Mouse (Mus musculus): ENCODE data around the gene Lhx8. TPM values are rescaled to one million over a fixed set of nuclear protein-coding genes. Genes with fewer than 3 reads are reported as not detected.

Lhx8 gene
- total RNA-seq (2015; ENCODE audit: low replicate concordance) (not detected in 2 replicates), total RNA-seq (2017; ENCODE audit: low replicate concordance) (not detected in 2 replicates)

DNA sequence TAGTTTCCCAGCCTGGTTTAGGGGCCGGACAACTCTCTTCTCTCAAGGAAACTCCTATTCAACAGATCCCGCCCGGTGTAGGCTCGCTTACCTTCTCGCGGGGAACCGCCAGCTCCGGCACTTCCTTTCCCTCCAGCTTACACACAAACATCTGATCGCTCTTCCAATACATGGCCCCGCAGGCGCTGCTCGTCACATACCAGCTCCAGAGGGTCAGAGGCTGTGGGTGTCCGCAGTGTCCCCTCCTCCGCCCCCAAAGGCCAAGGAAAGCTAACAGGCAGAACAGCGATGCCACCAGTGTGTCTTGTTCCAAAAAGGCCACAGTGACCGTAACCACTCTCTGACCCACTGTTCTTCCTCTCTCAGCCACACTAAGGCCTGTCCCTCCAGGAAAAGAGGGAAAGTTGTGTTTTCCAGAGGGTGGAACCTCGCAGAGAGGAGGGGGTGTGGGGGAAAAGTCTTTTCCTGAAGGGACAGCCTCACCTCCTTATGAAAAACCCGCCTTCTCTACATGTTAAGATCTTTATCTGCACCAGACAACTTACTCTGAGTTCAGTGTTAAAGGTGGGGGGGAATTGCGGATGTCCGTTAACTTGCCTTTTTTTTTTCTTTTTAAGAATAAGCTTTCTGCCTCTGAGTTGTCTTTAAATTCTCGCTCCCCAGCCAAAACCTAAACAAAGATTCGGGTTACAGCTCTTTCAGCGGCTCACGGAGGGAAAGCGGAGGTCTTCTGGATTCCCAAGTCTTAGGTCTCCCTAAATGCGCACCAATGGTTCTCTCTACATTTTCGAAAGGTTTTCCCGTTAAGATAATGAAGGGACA, at the start of gene Lhx8:
Gene Lhx8 (minus strand): TSS at position 479 of the 822 bp plus-strand sequence.
- ATAC-seq (replicated peaks; ENCODE audit: low FRiP score, poor library complexity, severe bottlenecking): no peak

DNA sequence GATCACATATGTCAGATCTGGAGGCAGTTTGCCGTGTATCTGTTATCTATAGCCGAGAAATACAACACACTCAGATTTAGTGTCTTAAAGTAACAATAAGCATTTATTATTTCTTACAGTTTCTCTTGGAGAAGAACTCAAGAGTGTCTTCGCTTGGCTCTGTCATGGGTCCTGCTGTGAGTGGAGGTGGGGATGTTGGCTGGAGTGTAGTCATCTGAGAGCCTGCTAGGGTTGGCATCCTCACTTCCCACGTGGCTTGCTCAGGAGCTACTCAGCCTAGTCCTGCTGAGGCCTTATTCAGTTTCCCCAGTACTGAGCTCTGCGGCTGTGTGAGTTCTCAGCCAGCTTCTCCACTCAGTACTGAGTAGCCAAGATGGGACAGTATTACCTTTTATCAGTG, 43.1 kb upstream of the Lhx8 start:
- no peak for ATAC-seq (replicated peaks; ENCODE audit: low FRiP score, poor library complexity, severe bottlenecking)

DNA sequence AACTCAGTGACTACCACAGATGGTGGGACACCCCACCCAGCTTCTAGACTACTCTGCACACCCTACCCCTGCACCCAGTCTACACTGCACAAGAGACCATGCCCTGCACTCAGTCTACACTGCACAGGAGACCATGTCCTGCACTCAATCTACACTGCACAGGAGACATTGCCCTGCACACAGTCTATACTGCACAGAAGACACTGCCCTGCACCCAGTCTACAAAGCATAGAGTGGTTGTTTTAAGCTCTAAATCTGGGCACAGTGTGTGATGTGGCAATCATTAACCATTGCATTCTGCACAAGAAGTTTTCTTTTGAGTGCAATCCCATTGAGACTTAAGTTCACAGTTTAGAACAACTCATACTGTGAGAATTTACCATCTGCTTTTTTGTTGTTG, 42.2 kb upstream of the Lhx8 start:
- no peak for ATAC-seq (replicated peaks; ENCODE audit: low FRiP score, poor library complexity, severe bottlenecking)

- ATAC-seq (replicated peaks; ENCODE audit: low FRiP score, poor library complexity, severe bottlenecking): no peak
Measured at GRCm38 (mm10) chr3:154367327-154367726, 36.9 kb upstream of the Lhx8 start.

DNA sequence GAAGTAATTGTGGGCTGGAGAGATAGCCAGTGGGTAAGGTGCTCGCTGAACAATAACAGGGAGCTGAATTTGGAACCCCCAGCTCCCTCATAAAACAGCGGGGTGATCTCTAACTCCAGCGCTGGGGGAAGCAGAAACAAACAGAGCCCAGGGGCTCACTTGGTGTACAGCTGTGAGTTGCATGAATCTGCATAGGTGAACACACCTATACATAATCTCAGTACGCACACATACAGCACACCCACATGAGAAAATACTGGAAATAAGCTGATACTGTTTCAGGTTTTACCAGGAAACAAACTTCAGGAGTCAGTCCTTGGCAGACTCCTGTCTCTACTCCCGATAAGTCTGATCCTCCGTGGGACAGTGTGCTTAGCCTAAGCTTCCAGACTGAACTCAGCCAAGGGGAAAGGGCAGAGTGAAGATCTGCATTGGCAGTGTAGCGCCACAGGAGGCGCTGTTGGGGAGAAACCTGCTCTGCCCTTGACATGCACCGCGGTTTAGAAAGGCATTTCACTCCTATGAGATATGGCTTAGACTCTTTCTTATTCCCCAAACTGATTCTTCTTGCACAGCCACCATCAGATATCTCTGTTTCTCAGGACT, 34.2 kb upstream of the Lhx8 start:
- no peak for ATAC-seq (replicated peaks; ENCODE audit: low FRiP score, poor library complexity, severe bottlenecking)

GRCm38 (mm10) chr3:154363507-154363906, 33.0 kb upstream of the Lhx8 start:
- ATAC-seq (replicated peaks; ENCODE audit: low FRiP score, poor library complexity, severe bottlenecking): no peak

DNA sequence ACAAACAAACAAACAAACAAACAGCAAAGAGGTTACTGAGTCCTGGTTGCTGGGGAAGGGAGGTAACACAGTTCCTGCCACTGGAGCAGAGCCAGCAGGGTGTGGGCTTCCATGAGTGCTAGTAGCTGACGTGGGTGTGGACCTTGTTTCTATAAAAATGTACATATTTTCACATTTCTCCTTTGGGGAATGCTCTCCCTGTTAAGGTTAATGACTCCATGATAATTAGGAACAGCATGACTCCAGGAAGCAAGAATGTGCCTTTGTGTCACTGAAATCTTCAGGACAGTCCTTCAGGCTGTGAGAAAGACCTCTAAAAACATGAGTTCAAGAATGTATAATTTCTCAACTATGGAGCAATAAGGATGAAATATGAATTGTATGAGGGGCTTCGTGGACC, 28.8 kb upstream of the Lhx8 start:
- no peak for ATAC-seq (replicated peaks; ENCODE audit: low FRiP score, poor library complexity, severe bottlenecking)

DNA sequence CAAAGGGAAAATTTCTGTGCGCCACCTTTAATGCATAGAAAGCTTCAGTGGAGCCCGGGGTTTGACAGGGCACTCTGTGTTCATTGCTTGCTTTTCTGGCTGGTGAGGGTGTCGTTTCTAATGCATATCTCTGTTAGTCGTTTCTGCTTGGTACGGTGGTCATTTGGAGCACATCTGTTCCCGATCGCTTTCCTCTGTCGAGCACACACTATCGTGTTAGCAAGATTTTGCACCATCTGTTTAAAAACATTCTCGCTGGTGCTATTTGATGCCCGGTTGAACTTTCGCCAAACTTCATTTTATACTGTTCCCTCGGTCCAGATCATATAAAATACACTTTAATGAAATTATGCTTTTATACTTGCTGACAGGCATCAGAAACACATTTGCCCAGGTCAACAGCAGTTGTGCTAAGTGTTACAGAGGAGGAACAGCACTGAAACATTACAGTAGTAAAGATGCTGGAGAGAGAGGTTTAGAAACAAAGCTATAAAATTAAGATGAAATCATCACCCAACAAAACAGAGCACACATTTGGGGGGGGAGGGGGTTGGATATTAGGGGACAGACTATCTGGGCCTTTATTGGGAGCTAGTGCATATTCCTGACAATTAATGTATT, 9.9 kb upstream of the Lhx8 start:
- ATAC-seq (replicated peaks; ENCODE audit: low FRiP score, poor library complexity, severe bottlenecking): no peak

GRCm38 (mm10) chr3:154339649-154340260, 9.3 kb upstream of the Lhx8 start:
- ATAC-seq (replicated peaks; ENCODE audit: low FRiP score, poor library complexity, severe bottlenecking): no peak

DNA sequence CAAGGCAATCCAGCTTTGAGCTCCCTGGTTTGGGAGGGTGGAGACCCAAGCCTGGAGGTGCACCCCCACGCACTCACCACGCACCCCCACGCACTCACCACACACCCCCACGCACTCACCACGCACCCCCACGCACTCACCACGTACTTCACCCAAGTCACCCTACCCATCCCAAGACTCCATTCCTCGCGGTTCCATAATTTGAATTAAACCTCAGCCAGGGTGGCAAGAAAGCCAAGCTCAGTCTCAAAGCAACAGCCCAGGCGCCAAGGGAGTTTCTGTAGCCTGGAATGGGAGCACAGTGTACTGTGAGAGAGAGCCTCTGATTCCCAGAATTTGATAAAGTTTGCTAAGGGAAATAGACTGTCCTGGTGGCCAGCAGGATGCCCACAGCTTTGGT, 4.3 kb upstream of the Lhx8 start:
- ATAC-seq (replicated peaks; ENCODE audit: low FRiP score, poor library complexity, severe bottlenecking): no peak

- ATAC-seq (replicated peaks; ENCODE audit: low FRiP score, poor library complexity, severe bottlenecking): no peak
Measured at GRCm38 (mm10) chr3:154333401-154333999, 3.0 kb upstream of the Lhx8 start.

DNA sequence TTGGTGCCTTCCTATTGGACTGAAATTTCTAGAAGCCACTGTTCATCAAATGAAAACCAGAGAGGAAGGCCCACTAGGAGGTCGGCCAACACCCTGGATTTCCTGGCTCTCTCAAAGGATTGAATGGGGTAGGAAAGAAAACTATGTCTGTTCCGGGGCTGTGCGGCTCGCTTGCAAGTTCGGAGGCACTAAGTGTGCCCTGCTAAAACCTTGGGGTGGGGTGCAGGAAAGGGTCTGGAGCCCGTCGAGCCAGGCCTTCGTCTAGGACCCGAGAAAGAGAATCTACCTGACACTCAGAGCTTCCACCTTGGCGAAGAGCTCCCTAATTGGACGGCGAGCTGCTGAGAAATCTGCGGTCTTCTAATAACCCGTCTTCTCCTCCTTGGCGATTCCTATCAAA, 2.5 kb upstream of the Lhx8 start:
- no peak for ATAC-seq (replicated peaks; ENCODE audit: low FRiP score, poor library complexity, severe bottlenecking)

DNA sequence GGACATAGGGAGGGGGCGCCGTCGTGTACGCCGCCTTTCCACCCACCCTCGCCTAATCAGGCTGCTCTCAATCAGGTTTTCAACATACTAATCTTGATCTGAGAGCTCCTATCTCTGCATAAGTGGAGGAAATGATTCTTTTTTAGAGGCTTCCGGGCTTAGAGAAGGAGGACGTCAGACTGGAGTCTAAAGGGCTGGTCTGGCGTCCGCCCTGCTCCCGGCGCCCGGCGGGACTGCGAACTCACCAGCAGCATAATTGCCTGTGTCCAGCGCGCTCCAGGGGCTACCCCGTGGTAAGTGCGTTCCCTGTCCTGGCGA, 1.7 kb upstream of the Lhx8 start:
- ATAC-seq (replicated peaks; ENCODE audit: low FRiP score, poor library complexity, severe bottlenecking): no peak

DNA sequence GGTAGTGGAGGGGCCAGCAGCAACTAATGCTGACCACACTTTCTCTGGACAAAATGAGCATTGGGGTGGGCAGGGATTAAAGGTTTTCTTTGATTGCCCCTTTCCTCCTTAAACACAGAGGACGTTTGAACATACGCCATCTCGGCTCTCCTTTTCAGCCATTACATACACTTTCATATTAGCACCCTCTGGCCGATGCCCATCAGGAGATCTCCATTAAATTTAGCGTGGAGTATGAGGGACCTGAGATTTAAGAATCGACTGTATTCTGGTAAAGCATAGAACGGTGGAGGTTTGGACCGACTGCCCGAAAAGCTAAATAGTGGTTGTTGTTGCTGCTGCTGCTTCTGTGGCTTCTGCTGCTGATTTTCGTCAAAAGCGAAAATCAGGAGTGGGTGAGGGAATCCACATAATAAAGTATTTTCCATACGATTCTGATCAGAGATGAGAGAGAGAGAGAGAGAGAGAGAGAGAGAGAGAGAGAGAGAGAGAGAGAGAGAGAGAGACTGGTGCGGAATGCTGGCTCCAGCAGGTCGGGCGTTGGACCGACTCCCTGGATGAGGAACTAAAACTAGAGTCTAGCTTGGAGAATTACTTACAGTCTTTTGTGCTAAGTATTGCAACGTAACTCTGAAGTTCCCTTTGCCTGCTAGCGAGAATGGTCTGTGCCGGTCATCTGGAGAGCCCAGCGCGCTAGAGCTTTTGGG, 1.2 kb upstream of the Lhx8 start:
- no peak for ATAC-seq (replicated peaks; ENCODE audit: low FRiP score, poor library complexity, severe bottlenecking)

GRCm38 (mm10) chr3:154331003-154331340, 513 bp upstream of the Lhx8 start:
- ATAC-seq (replicated peaks; ENCODE audit: low FRiP score, poor library complexity, severe bottlenecking): no peak

- ATAC-seq (replicated peaks; ENCODE audit: low FRiP score, poor library complexity, severe bottlenecking): no peak
Measured at GRCm38 (mm10) chr3:154329323-154330180, 907 bp downstream of the Lhx8 start.

DNA sequence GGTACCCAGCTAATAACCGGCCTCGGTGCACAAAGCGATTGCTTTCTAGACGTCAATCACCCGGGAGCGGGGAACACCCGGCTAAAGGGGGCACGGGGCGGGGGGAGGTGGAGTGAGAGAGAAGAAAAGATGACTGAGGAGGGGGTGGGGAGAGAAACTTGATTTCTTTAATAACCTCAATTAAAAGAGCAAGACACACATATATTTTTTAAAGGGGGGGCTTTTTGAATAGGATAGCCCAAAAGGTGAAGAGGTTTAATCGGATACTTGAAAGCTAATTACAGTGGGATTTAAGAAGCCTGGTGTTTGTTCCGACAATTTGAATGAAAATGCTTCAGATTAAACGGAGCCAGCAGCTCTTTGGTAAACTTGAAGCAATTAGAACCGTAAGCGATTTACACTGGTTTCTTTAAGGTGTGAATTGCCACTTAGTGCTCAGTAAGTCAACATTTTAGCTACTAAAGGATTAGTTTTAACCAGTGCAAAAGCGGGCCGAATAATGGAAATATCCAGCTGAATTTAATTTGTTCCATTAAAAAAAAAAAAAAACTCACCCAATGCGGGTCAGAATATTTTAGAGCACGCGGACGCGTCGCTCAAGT, 1.6 kb downstream of the Lhx8 start:
- no peak for ATAC-seq (replicated peaks; ENCODE audit: low FRiP score, poor library complexity, severe bottlenecking)

DNA sequence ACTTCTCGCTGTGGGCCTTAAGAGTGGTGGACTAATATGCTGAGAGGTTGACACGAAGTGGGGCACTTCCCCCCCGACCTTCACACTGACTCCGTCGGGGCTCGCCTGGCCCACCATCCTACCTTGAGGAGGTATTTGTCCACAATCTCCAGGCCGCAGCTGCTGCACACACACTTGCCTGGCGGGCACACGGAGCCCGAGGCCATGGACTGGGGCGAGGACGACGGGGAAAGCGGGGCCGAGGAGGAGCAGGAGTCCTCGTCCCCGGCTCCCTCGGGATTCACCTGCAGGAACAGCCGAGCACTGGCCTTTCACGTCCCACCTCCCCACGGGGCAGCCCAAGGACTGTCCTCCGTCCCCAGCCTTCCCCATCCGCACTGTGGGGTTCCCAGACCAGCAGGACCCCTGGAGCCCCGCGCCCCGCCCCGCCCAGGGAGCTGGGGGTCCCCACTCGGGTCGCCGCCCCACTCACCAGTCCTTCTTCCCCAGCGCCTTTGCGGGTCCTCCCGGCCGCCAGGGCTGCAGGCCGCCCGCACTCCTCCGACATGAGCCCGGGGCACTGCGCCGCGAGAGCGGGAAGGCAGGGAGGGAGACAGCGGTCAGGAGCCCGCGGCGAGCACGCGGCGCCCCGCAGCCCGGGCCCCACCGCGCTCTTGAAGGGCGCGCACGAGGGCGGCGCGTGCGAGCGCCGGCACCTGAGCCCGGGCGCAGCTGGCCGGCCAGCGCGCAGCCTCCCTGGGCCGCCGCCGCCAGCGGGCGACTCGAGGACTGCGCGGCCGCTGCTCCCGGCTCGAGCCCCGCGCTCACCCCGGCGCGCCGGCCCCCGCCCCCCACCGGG, 2.4 kb downstream of the Lhx8 start:
- no peak for ATAC-seq (replicated peaks; ENCODE audit: low FRiP score, poor library complexity, severe bottlenecking)
